11 mouse cellular contexts compared by ENCODE assay signal in genomic region chr14:58520976-58521549, GRCm38 (mm10).
DNase-seq lines count a peak whose midpoint lies in the region; ATAC-seq and TF ChIP-seq lines count a peak whose summit lies in the region.
"Had no signal": no experiment of that assay in that cellular context is flagged by ENCODE, and none has a peak within 500 bp of the region (broad histone marks: within the 10 kb centered on the region; RNA-seq: fewer than 3 reads in every experiment).

No protein-coding gene starts in this region.

- CTCF ChIA-PET in Patski (lab: Charles Lee): no interaction called here

- no peaks in the 10 kb centered on the region for H3K9me3 ChIP-seq in heart, embryonic 13.5 days
- H3K9me3 ChIP-seq: limb, embryonic 15.5 days had no signal

- no peaks in the 10 kb centered on the region for H3K36me3 ChIP-seq in heart, embryonic 13.5 days
- H3K36me3 ChIP-seq: limb, embryonic 15.5 days had no signal

- DNase-seq in cerebellum, adult 11 months: no peak
- DNase-seq in kidney, postnatal 10 days: peak; percentile 45
- DNase-seq in kidney, adult 8-10 months: no peak
- no peak for DNase-seq in Patski (ENCODE audit: low read depth, low spot score)
- no peak for DNase-seq in layer of hippocampus, adult 9-11 months
- no peak for DNase-seq in right cerebral cortex, postnatal 36 days (ENCODE audit: low spot score in 2 of 2)
- DNase-seq: B cell, adult 2 months had no signal

- no peak for TF ChIP-seq CTCF in Patski (IDR thresholded peaks at IDR 0.05)

- no peak overlapping the region for H3K4me3 ChIP-seq in heart, embryonic 13.5 days
- H3K4me3 ChIP-seq: limb, embryonic 15.5 days had no signal

- POLR2A ChIA-PET in Patski (lab: Charles Lee): no interaction called here

- ATAC-seq in cerebellum, adult (ENCODE audit: insufficient number of reproducible peaks, low FRiP score, low TSS enrichment): 0 out of 2 replicates have a peak, but pooled peaks have one; percentile 47
- peak; percentile 31 for ATAC-seq in Patski
- no peak; the same call in 1 of the 2 replicates for ATAC-seq in heart, embryonic 13.5 days (ENCODE audit: extremely low read depth, insufficient number of reproducible peaks, low FRiP score, low TSS enrichment)
- ATAC-seq: forebrain, embryonic 16.5 days had no signal

- WGBS in heart, embryonic 13.5 days: 21% methylated on average over 5 of the region's 5 CpGs

- no peak overlapping the region for H3K4me2 ChIP-seq in heart, embryonic 13.5 days
- H3K4me2 ChIP-seq: limb, embryonic 15.5 days had no signal

- in situ Hi-C loops in Patski (cut with MboI; ENCODE audit: low pct_unique_long_range_greater_than_20kb): no loop called here

- no peak overlapping the region for H3K9ac ChIP-seq in heart, embryonic 13.5 days
- H3K9ac ChIP-seq: limb, embryonic 15.5 days had no signal

- peak overlapping the region; percentile 68 for H3K27ac ChIP-seq in heart, embryonic 13.5 days (replicated peaks)
- H3K27ac ChIP-seq: limb, embryonic 15.5 days had no signal

- no peaks in the 10 kb centered on the region for H3K27me3 ChIP-seq in Patski
- H3K27me3 ChIP-seq in heart, embryonic 13.5 days (replicated peaks): no peaks in the 10 kb centered on the region
- H3K27me3 ChIP-seq: limb, embryonic 15.5 days had no signal

- H3K4me1 ChIP-seq in heart, embryonic 13.5 days: peaks cover 29% of the 10 kb centered on the region
- H3K4me1 ChIP-seq: limb, embryonic 15.5 days had no signal
